ENCODE assay signal across 8 mouse cellular contexts in the genomic region with DNA sequence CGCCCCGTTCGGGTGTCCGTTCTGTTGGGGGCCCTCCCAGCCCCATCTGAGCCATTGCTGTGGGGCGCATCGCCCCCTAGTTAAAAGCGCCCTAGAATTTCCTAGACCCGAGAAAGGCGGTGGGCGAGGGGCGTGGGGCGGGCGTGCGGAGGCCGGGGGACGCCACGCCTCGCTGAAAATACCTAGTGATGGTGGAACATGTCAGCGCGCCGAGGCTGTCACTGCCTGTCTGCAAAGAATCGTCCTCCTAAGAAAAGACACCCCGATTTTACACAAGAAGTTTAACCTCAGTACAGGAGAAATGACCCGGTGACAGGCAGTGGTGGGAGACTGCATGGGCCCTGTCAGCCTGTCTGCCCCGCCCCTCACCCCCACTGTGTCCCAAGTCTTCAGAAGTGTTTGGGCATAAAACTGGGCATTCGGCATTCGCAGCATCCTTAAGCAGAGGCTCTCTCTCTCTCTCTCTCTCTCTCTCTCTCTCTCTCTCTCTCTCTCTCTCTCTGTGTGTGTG. TPM values are rescaled to one million over a fixed set of nuclear protein-coding genes. Genes with fewer than 3 reads are reported as not detected.
DNase-seq lines count a peak whose midpoint lies in the region; ATAC-seq and TF ChIP-seq lines count a peak whose summit lies in the region.

No protein-coding gene starts in this region.

- H3K27ac ChIP-seq in heart, embryonic 10.5 days: peak overlapping the region; percentile 89
- no peak overlapping the region for H3K27ac ChIP-seq in CH12.LX (ENCODE audit: insufficient read depth, low read depth)
- no peak overlapping the region for H3K27ac ChIP-seq in embryonic facial prominence, embryonic 11.5 days (replicated peaks; ENCODE audit: low read depth, low read length)
- H3K27ac ChIP-seq in intestine, postnatal 0 days (ENCODE audit: low read depth, low read length): 0 out of 2 replicates have a peak overlapping the region, but pooled peaks have one; percentile 37
- H3K27ac ChIP-seq in midbrain, embryonic 12.5 days (replicated peaks): no peak overlapping the region

- dilution Hi-C loops in CH12.LX (cut with MboI; ENCODE audit: extremely low pct_ligation_motif_present, extremely low pct_unique_long_range_greater_than_20kb, low sequenced_read_pairs): no loop called here

- no peaks in the 10 kb centered on the region for H3K9me3 ChIP-seq in heart, embryonic 10.5 days
- no peaks in the 10 kb centered on the region for H3K9me3 ChIP-seq in CH12.LX (replicated peaks; ENCODE audit: low read length)
- no peaks in the 10 kb centered on the region for H3K9me3 ChIP-seq in embryonic facial prominence, embryonic 11.5 days (replicated peaks; ENCODE audit: control insufficient read depth, low read length)
- no peaks in the 10 kb centered on the region for H3K9me3 ChIP-seq in intestine, postnatal 0 days (ENCODE audit: control insufficient read depth)
- H3K9me3 ChIP-seq in midbrain, embryonic 12.5 days: no peaks in the 10 kb centered on the region

- H3K4me1 ChIP-seq in heart, embryonic 10.5 days: peaks cover 46% of the 10 kb centered on the region
- H3K4me1 ChIP-seq in CH12.LX (ENCODE audit: control insufficient read depth in 1 of 2, insufficient read depth in 2 of 2): peaks cover 4% of the 10 kb centered on the region in 2 experiments; a peak in 3 of 4 replicates
- H3K4me1 ChIP-seq in embryonic facial prominence, embryonic 11.5 days (ENCODE audit: control insufficient read depth, insufficient read depth, low read length): peaks cover 6% of the 10 kb centered on the region; the same call in 1 of the 2 replicates
- H3K4me1 ChIP-seq in intestine, postnatal 0 days (replicated peaks; ENCODE audit: control insufficient read depth, insufficient read depth, low read length): peaks cover 11% of the 10 kb centered on the region
- H3K4me1 ChIP-seq in midbrain, embryonic 12.5 days: peaks cover 15% of the 10 kb centered on the region

- peaks cover 7% of the 10 kb centered on the region; the same call in 1 of the 2 replicates for H3K36me3 ChIP-seq in heart, embryonic 10.5 days
- no peaks in the 10 kb centered on the region for H3K36me3 ChIP-seq in CH12.LX (replicated peaks in 1 of 2; ENCODE audit: control insufficient read depth in 1 of 2, insufficient read depth in 1 of 2, low read length in 1 of 2)
- no peaks in the 10 kb centered on the region for H3K36me3 ChIP-seq in embryonic facial prominence, embryonic 11.5 days (replicated peaks; ENCODE audit: control insufficient read depth, insufficient read depth, low read depth, low read length)
- H3K36me3 ChIP-seq in intestine, postnatal 0 days (ENCODE audit: control insufficient read depth, insufficient read depth): no peaks in the 10 kb centered on the region; the same call in 1 of the 2 replicates
- H3K36me3 ChIP-seq in midbrain, embryonic 12.5 days: no peaks in the 10 kb centered on the region

- intact Hi-C loops in heart, postnatal 10 days (cut with DNase I): loop anchor here (5.0 kb wide), 1 partner anchor 33 kb away; no protein-coding TSS in a partner anchor

- no peak overlapping the region for H3K9ac ChIP-seq in CH12.LX (ENCODE audit: insufficient read depth, low read depth)
- peak overlapping the region; percentile 64 for H3K9ac ChIP-seq in embryonic facial prominence, embryonic 11.5 days (replicated peaks; ENCODE audit: low read length)
- peak overlapping the region; percentile 82 for H3K9ac ChIP-seq in intestine, postnatal 0 days (ENCODE audit: low read depth, low read length)
- H3K9ac ChIP-seq in midbrain, embryonic 12.5 days (replicated peaks): peak overlapping the region; percentile 72

- no peak for TF ChIP-seq RAD21 in CH12.LX (IDR thresholded peaks at IDR 0.05; ENCODE audit: low read depth, low read length)

- H3K4me2 ChIP-seq in CH12.LX (ENCODE audit: insufficient read depth, low read depth, poor library complexity, severe bottlenecking): peak overlapping the region; percentile 86
- peak overlapping the region; percentile 98 for H3K4me2 ChIP-seq in embryonic facial prominence, embryonic 11.5 days (ENCODE audit: low read depth, low read length)
- H3K4me2 ChIP-seq in intestine, postnatal 0 days (replicated peaks; ENCODE audit: low read depth): peak overlapping the region; percentile 100
- peak overlapping the region; percentile 92 for H3K4me2 ChIP-seq in midbrain, embryonic 12.5 days (replicated peaks)

- no peaks in the 10 kb centered on the region for H3K79me2 ChIP-seq in CH12.LX (replicated peaks; ENCODE audit: control insufficient read depth, extremely low read depth, insufficient read depth, poor library complexity, severe bottlenecking)

- in situ Hi-C loops in CH12.LX (cut with MboI; ENCODE audit: low pct_ligation_motif_present, low pct_unique_long_range_greater_than_20kb, low sequenced_read_pairs): no loop called here

- DNase-seq in heart, embryonic 10.5 days (ENCODE audit: low spot score): no peak
- no peak for DNase-seq in heart, postnatal 10 days
- no peak for DNase-seq in CH12.LX (ENCODE audit: extremely low read depth)
- no peak for DNase-seq in embryonic facial prominence, embryonic 11.5 days (ENCODE audit: low spot score)
- no peak for DNase-seq in spleen, postnatal 36 days (ENCODE audit: low spot score in 2 of 2)
- DNase-seq in spleen, adult 12 weeks (ENCODE audit: low spot score): no peak

- TF ChIP-seq EP300 in CH12.LX (IDR thresholded peaks at IDR 0.05; ENCODE audit: low read length): no peak

- no peak for TF ChIP-seq CTCF in CH12.LX (conservative IDR thresholded peaks at IDR 0.05 in 1 of 2, IDR thresholded peaks at IDR 0.05 in 1 of 2; ENCODE audit: low read depth in 2 of 2, low read length in 2 of 2)
- TF ChIP-seq CTCF in intestine, postnatal 0 days (IDR thresholded peaks at IDR 0.05; ENCODE audit: low read depth): no peak

- H3K27me3 ChIP-seq in heart, embryonic 10.5 days (ENCODE audit: insufficient read depth, poor library complexity, severe bottlenecking): peaks cover 66% of the 10 kb centered on the region
- peaks cover 96% of the 10 kb centered on the region for H3K27me3 ChIP-seq in CH12.LX (replicated peaks)
- peaks cover 23% of the 10 kb centered on the region for H3K27me3 ChIP-seq in embryonic facial prominence, embryonic 11.5 days (ENCODE audit: control insufficient read depth, insufficient read depth, low read length)
- H3K27me3 ChIP-seq in intestine, postnatal 0 days (replicated peaks; ENCODE audit: control insufficient read depth, insufficient read depth, low read length): no peaks in the 10 kb centered on the region; the same call in 1 of the 2 replicates
- H3K27me3 ChIP-seq in midbrain, embryonic 12.5 days: peaks cover 70% of the 10 kb centered on the region

- no peak for ATAC-seq in embryonic facial prominence, embryonic 11.5 days (replicated peaks; ENCODE audit: insufficient number of reproducible peaks, low FRiP score, low TSS enrichment, low read depth)
- no peak for ATAC-seq in intestine, postnatal 0 days
- no peak; the same call in 1 of the 2 replicates for ATAC-seq in midbrain, embryonic 12.5 days (ENCODE audit: low FRiP score, low read depth)

- WGBS in heart, embryonic 10.5 days: 4% methylated on average over 27 of the region's 27 CpGs
- 3% methylated on average over 27 of the region's 27 CpGs for WGBS in embryonic facial prominence, embryonic 11.5 days
- WGBS in intestine, postnatal 0 days: 4% methylated on average over 27 of the region's 27 CpGs
- WGBS in midbrain, embryonic 12.5 days: 3% methylated on average over 26 of the region's 27 CpGs

- no peak for TF ChIP-seq POLR2A in CH12.LX (IDR thresholded peaks at IDR 0.05; ENCODE audit: low read depth, low read length)

- peak overlapping the region; percentile 89 for H3K4me3 ChIP-seq in heart, embryonic 10.5 days
- H3K4me3 ChIP-seq in CH12.LX (replicated peaks in 1 of 3; ENCODE audit: low read depth in 2 of 3, low read length in 2 of 3, poor library complexity in 1 of 3): no peak overlapping the region
- H3K4me3 ChIP-seq in embryonic facial prominence, embryonic 11.5 days (ENCODE audit: low read depth, low read length): peak overlapping the region; percentile 67
- peak overlapping the region; percentile 77 for H3K4me3 ChIP-seq in intestine, postnatal 0 days (ENCODE audit: low read depth, low read length)
- H3K4me3 ChIP-seq in midbrain, embryonic 12.5 days: peak overlapping the region; percentile 71

TF ChIP-seq in CH12.LX, 34 proteins besides CTCF, POLR2A, EP300 and RAD21:
- TF ChIP-seq E2F4 (IDR thresholded peaks at IDR 0.05; ENCODE audit: insufficient replicate concordance, low read depth, low read length) (no peak), ZKSCAN1 (IDR thresholded peaks at IDR 0.05; ENCODE audit: borderline replicate concordance, low read depth, low read length) (no peak), ZMIZ1 (IDR thresholded peaks at IDR 0.05; ENCODE audit: low read depth, low read length) (no peak), MYC (IDR thresholded peaks at IDR 0.05; ENCODE audit: low read depth, low read length) (no peak), CHD2 (IDR thresholded peaks at IDR 0.05; ENCODE audit: low read length) (no peak), MAZ (IDR thresholded peaks at IDR 0.05; ENCODE audit: low read depth, low read length) (no peak), MXI1 (IDR thresholded peaks at IDR 0.05; ENCODE audit: low read depth, low read length) (no peak), MAFK (IDR thresholded peaks at IDR 0.05; ENCODE audit: insufficient replicate concordance, low read length) (no peak), TCF12 (IDR thresholded peaks at IDR 0.05; ENCODE audit: low read depth, low read length) (no peak)

RNA-seq across cellular contexts. Expression of gene Neurl1b, which starts 0.8 kb away (rescaled TPM):
- 1.3 and 1.8 TPM in 2 replicates for polyA plus RNA-seq in heart, embryonic 10.5 days (2016; fragmentation: Nextera tagmentation; extraction: Ambion mirVana)
- total RNA-seq in heart, postnatal 10 days (2021): 10 to 100 TPM; 23.8 to 24.3 TPM
- total RNA-seq in CH12.LX (2012; rRNA removed) (0.17 and 0.25 TPM in 2 replicates), CH12.LX (2014; rRNA removed) (not detected in 2 replicates)
- not detected in 2 replicates for polyA plus RNA-seq in CH12.LX (2012; ENCODE audit: insufficient read length, low read depth)
- 0.25 and 0.45 TPM in 2 replicates for polyA plus RNA-seq in embryonic facial prominence, embryonic 11.5 days (2014; fragmentation: Nextera tagmentation; extraction: Ambion mirVana)
- polyA plus RNA-seq in intestine, postnatal 0 days (2015; fragmentation: Nextera tagmentation; extraction: Ambion mirVana): 1.5 TPM in 2 replicates
- polyA plus RNA-seq in midbrain, embryonic 12.5 days (2016; fragmentation: Nextera tagmentation; extraction: Ambion mirVana): 0.43 and 0.50 TPM in 2 replicates

Comparison
In these comparisons a context has a peak if more than half of its experiments do, and no peak if none do; other contexts are left out.
1. H3K27ac ChIP-seq: peak in heart, embryonic 10.5 days (single experiment) and intestine, postnatal 0 days (single experiment); none in CH12.LX (single experiment), embryonic facial prominence, embryonic 11.5 days (single experiment) and midbrain, embryonic 12.5 days (single experiment).
2. H3K4me3 ChIP-seq: peak in heart, embryonic 10.5 days (single experiment), embryonic facial prominence, embryonic 11.5 days (single experiment), intestine, postnatal 0 days (single experiment) and midbrain, embryonic 12.5 days (single experiment); none in CH12.LX (0 of 3).
3. Peak in every context shown above with its lines, with median percentiles within 50 percentile points of each other: H3K4me2 ChIP-seq.